Mouse (Mus musculus) heart, postnatal 25 days (tissue): ENCODE results near the gene Gpx7. TPM values are rescaled to one million over a fixed set of nuclear protein-coding genes. Genes with fewer than 3 reads are reported as not detected.

Experiments
- DNase-seq: peaks from one replicate; pipeline ENCODE4 v3.0.0; 2022; ENCODE audit warnings: low spot score
- intact Hi-C: fragments of 180-260 bp; cut with DNase I; formaldehyde crosslinking; loops from one replicate; pipeline ENCODE4 v1.15.1; 2025
- total RNA-seq, 2 experiments: library from RNA; stranded (reverse); gene quantifications; 2 replicates each; pipeline ENCODE4 v1.2.3; 2021

Gpx7 gene
- total RNA-seq, 2 experiments from 2014 or later = 9.0 to 11.1 TPM

DNA sequence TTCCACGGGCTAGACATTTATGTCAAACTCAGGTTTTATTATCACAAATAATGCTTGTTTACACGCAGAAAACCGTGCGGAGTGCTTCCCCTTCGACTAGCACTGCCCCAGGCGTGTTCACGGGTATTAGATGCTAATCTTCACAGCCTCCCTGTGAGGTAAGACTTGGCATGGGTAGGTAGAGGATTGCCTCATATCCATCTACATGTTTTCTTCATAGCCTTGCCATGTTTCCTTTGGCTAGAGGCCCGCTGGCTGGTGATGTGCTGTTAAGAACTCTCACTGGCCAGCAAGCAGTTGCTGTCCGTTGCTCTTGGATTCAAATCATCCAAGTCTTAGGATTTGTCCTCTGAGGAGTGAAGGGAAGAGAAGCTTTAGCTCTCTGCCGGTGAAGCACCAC, 6.4 kb downstream of the Gpx7 start:
- DNase-seq = no peak
- intact Hi-C loops = no loop called here

DNA sequence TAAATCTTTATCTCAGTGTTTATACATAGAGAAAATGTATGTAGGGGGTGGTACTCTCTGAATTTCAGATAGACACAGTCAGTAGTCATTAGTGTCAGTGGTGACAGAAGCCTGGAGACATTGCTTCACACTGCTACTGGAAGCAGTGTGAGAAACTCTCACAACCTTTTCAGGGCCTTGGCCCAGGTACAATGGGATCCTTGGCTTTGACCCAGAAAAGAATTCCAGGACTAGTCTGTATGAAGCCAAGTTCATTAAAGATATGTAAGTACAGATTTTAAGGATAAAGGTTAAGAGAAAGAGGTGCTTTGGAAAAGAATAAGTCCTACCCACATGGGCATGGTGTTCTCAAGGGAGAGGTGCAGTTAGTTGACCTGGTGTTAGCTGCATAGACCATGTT, 12.5 kb downstream of the Gpx7 start:
- no peak for DNase-seq
- intact Hi-C loops = no loop called here

DNA sequence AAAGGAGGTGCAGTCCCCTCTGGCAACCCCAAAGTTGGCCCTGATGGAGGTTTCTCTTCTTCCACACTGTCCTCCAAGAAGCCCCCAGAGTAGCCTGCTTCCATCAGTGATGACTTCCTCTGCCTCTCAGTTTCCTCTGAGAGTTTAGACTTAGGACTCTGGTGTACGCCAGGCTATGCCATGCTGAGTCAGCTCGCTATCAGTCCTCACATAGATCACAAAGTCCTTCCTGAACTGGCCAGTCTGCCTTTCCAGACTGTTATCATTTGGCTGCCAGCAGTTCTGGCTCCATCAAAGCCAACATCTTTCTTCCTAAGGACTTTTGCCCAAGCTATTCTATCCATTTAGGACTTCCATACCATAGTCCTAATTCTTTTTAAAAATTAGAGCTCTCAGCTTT, 14.2 kb downstream of the Gpx7 start:
- no peak for DNase-seq
- intact Hi-C loops = no loop called here

DNA sequence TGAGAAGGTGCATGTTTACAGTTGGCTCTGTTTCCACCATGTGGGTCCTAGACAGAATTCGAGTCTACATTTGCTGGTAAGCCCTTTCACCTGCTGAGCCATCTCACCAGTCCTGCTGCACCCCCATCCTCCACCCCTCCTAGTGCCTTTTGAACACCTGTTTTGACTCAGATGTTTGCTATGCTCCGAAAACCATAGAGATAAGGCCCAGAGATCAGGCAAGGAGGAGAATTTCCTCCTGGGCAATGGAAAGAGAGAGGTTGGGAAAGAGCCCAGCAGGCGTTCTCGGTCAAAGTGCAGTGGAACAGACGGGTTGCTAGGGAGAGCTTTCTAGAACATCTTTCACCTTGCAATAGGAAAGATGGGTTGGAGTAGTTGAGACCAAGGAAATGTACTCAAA, 15.6 kb downstream of the Gpx7 start:
- intact Hi-C loops = no loop called here
- no peak for DNase-seq

DNA sequence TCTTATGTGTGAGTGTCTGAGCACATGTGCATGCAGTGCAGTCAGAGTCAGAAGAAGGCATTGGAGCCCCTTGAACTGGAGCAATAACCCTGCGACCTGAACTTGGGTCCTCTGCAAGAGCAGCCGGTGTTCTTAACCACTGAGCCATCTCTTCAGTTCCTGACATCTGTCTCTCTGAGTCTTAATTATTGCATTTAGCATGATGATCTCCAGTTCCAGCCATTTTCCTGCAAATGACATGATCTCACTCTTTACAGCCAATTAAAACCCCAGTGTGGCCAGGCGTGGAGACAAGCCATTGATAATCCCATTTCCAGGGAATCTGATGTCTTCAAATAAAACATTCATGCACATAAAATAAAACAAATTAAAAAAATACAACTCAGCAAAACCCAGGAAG, 18.0 kb downstream of the Gpx7 start:
- DNase-seq = no peak
- intact Hi-C loops = loop anchor here (2.0 to 5.0 kb wide), 2 partner anchors 18 to 41 kb away; partner anchors contain the start of gene Gpx7

DNA sequence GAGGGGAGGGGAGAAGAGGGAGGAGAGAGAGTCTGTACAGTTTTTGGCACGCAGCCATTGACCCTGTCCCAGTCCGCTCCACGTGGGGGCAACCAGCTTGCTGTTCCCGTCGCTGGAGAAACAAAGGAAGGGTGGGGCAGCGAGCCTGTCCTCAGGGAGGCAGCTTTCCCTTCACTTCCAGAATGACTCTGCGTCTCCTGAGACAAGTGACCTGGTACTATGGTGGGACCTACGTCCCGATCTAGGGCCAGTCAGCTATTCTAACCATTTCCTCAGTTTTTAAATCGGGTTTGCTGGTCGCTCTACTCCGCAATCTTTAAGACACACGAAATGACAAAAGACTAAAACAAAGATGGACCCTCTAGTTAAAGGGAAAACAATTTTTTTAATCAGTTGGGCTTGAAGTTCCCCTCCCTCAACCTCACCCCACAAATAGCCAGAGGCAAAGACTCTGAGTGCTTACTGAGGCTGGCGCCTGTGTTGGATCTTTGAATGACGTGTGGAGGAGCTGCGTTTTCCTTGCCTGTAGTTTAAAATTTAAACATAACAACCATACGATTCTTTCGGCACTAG, 19.0 kb downstream of the Gpx7 start:
- peak; percentile 71 for DNase-seq
- intact Hi-C loops = loop anchor here (2.0 to 5.0 kb wide), 3 partner anchors 19 to 71 kb away; partner anchors contain the start of genes Gpx7 and Tut4

DNA sequence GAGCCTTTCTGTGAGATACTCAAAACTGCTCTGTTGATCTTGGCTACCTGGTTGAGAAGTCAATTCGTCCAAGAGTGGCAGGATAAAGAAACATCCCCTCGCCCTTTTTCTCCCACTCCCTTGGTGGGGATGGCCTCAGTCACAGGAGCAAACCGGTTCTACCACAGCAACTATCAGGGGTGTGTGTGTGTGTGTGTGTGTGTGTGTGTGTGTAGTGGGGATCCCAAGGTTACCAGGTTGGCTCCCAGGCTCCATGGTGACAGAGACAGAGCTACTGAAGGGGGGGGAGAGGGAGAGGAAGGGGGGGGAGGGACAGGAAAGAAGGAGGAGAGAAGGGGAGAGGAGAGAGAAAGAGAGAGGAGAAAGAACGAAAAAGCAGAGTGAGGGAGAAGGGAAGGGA, 19.7 kb downstream of the Gpx7 start:
- intact Hi-C loops = loop anchor here (2.0 to 5.0 kb wide), 2 partner anchors 40 to 72 kb away; partner anchors contain the start of gene Tut4

DNA sequence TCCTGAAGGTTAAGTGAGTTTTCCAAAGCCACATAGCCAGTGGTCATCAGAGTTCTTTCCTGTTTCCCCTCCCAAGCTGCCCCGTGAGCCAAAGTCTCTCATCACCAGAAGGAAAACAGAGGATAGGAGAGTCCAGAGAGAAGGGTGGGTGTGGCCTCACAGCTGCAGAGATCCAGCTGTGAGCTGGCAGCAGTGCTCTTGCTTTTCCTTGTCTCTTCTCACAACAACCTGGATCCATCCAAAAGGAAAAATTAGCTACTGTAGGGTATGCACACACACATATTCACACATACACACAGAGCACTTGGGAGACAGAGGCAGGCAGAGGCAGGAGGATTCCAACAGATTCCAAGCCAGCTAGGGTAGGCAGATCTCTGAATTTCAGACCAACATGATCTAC, 20.7 kb downstream of the Gpx7 start:
- intact Hi-C loops = loop anchor here (2.0 to 5.0 kb wide), 2 partner anchors 39 to 73 kb away; partner anchors contain the start of gene Tut4
- DNase-seq = no peak

More for the DNA sequence above, 19.7 kb downstream of the Gpx7 start:
- DNase-seq = no peak

DNA sequence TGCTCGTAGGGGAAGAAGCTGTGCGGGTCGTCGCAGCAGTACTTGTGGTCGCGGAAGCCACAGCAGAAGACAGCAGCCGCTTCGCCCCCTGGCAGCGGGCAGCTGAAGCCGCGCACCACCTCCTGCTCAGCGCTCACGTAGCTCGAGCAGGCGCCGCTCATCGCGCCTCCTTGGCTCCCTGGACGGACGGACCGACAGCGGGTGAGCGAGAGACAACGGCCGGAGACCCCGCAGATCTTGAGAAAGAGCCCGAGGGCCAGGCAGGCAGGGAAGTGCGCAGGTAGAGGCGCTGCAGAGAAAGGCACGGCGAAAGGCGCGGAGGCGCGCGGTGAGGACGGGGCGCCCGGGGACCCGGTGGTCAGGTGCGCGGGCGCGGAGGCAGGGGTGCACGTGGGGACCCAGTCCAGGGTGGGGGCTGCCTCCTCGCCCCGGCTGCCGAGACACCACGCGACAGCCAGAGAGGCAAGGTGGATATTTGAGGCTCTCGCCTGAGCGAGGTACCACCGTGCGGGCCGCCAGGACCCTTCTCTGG, 23.5 kb downstream of the Gpx7 start, which contains the start of gene Shisal2a:
Shisal2a (minus strand) TSS at position 167 of the 532 bp plus-strand sequence.
- DNase-seq = no peak
- intact Hi-C loops = no loop called here

DNA sequence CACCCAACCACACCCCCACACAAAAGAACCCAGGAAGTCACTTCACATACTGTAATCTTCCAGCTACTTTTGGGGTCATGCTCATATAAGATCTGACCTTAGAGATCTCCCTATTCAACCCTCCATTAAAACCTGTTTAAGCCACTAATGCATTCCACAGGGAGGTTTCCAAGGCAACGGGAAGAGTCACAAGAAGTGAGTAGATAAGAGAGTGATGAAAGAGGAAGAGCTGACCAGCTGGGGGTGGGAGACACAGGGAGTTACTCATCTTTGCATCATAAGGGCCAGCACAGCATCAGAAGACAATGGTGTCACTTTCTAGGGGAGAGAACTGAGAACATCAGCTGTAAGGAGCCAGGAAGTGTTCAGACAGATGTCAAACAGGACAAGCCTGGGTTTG, 26.6 kb downstream of the Gpx7 start:
- intact Hi-C loops = no loop called here
- no peak for DNase-seq

DNA sequence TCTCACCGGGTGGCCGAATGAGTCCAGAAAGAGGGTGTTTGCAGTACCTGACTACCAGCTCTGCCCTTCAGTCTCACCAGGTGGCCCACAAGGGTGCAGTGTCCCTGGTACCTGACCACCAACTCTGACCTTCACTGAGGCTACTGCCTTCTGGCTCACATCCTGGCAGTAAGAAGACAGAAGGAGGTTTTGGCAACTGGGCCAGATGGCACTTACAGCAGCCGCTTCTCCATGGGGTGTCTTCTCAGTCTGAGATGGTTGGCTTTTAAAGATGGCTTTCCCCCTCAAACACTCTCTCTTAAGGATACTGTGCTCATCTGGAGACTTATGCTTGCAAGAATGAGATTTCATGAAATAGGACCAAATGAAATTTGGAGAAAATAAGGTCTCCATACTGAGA, 27.3 kb downstream of the Gpx7 start:
- DNase-seq = no peak
- intact Hi-C loops = no loop called here

DNA sequence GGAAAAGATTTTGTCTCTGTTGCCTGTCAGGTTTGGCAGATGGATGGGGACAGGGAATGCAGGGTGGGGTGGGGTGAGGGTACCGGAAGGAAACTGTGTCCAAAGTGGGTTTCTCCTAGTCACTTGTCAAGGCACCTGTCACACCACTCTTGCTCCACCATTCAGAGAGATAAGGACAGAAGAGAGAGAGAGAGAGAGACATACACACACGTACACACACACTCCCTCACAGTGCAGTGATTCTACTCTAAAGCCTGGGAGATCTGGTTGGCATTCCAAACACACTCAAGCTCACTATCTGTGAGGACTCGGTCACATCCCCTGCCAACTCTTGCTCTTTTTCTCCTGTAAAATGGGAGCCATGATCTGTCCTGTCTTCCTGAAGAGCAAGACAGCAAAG, 34.6 kb downstream of the Gpx7 start:
- intact Hi-C loops = no loop called here
- no peak for DNase-seq

DNA sequence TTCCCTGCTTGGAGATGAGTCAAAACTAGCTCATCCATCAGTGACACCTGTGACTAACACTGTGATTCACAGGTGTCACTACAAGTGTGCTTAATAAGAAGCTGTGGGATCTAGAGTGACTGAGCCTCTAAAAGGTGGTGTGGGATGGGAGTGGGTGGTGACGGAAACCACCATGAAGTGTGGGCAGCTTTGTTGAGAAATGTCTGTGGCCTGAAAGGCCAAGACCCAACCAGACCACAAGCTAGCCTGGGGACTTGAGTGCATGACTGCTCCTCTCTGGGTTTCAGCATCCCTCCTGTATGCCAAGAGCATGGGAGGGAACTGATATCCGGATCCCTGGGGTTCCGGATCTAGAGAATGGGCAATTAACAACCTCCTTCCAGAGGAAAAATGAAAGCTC, 35.3 kb downstream of the Gpx7 start:
- intact Hi-C loops = no loop called here
- DNase-seq = no peak

DNA sequence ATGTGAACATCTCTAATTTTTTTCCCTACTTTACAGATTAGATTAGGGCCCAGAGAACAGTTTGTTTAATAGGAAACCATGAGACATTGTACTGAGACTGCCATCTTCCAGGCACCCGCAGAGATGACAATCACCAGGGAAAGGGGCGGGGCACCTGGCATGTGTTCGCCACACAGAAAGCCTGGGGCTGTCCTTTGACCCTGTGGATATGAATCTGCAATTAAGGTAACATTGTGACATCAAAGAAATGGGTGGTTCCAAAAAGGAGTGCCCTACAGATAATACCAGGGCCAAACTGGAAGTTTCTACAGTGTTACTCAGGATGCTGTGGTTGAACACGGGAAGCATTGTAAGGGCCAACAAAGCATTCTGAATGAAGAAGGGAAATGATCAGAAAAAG, 36.4 kb downstream of the Gpx7 start:
- DNase-seq = no peak
- intact Hi-C loops = no loop called here

DNA sequence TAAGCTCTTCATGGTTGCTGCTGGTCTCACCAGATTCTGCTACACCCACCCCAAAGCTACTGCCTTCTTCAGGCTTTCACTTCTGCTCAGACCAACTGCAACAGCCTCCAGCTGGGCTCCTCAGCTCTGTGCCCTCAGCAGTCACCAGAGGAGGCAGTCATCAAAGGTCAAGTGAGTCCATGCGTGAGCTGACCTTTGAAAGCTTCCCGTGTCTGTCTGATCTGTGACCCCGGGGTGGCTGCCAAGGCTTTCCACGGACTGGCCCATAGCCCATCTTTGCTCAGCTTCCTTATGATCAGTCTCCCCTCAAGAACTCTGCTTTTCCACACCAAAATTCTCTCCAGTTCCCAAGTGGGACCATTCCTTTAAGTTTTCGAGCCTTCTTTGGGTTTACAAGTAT, 37.5 kb downstream of the Gpx7 start:
- DNase-seq = no peak
- intact Hi-C loops = no loop called here

DNA sequence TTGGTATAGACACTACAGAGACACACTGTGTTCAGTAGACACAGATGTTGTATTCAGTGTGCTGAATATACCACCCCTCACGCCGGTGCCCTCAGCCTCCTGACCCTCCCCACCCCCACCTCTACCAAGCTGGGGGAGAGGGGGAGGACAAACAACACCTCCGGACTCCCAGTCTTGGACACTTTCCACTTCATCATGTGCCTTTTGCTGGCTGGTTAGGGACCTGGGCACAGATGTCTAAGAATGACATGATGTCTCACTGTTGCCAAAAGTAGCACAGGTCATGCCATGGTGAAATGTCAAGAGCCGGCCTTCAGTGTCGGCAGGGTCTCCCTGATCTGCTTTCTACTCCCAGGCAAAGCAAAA, 42.7 kb downstream of the Gpx7 start:
- no peak for DNase-seq
- intact Hi-C loops = loop anchor here (2.0 kb wide), 1 partner anchor 15 kb away; no protein-coding TSS in a partner anchor

DNA sequence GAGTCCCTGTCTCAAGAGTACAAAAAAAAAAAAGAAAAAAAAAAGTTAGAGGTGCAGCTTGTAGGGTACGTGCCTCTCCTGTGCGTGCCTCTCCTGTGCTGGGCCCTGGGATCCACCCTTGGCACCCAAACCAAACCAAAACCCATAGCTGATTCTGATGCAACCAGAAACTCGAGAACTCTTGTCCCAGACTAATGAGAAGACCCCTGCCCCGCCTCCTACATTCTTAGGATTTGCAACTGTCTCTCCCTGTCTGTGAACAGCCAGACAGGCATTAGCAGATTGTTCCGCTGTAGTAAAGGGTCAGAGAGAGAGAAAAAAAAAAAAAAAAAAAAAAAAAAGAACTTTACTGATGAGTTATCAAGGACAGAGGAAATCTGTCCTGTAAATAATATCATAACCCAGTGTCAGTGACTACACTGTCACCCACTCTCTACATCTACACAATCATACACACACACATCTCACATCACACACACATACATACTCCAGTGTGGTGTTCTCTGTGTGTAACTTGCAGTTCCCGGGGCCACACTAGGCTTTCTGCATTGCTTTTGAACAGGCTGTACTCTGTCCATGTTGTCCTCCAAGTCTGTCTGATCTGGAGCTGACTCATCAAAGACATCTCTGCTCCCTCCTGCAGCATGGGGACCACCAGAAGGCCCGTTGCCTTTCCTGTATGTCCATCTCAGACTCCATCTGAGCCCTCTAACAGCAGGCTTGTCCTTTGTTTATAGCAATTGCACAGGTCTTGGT, 43.2 kb downstream of the Gpx7 start:
- intact Hi-C loops = loop anchor here (2.0 kb wide), 1 partner anchor 15 kb away; no protein-coding TSS in a partner anchor
- DNase-seq = no peak

DNA sequence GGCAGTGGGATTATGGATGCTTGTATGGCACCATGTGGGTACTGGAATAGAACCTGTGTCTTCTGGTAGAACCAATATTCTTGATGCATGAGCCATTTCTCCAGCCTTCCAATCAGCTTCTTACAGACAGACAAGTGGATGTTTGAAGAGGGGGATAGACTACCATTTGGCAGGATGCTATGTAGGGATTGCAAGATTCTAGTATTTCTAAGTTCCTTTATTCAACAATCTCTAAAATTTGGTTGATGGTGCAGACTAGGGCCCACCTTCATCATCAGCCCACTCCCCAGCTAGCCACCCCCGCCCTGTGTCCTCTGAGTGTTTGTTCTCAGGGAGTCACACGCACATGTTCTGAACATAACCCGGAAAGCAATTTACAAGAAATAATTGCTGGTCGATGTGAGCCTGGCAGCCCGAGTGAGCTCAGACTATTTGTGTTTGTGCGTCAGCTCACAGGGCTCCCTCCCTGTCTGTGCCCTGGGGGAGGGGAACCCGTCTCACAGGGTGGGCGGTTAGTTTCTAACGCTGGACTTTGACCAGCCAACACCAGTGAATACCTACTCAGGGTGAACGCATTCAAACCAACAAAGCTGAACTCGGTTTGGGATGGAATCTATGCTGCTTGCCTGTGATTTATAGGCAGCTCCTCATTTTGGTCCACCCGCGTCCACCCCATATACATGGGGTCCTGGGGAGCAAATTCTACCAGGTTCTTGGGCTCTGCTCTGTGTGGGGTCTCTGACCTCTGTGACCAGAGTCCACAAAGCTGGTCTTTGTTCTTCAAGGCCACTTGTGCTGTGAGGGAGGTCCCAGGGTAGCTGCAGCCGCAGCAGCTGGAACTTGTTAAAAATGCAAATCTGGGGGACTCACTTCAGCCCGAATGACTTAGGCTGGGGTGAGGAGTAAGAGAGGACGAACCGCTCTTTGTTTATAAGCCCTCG, 44.2 kb downstream of the Gpx7 start:
- DNase-seq = no peak
- intact Hi-C loops = no loop called here

DNA sequence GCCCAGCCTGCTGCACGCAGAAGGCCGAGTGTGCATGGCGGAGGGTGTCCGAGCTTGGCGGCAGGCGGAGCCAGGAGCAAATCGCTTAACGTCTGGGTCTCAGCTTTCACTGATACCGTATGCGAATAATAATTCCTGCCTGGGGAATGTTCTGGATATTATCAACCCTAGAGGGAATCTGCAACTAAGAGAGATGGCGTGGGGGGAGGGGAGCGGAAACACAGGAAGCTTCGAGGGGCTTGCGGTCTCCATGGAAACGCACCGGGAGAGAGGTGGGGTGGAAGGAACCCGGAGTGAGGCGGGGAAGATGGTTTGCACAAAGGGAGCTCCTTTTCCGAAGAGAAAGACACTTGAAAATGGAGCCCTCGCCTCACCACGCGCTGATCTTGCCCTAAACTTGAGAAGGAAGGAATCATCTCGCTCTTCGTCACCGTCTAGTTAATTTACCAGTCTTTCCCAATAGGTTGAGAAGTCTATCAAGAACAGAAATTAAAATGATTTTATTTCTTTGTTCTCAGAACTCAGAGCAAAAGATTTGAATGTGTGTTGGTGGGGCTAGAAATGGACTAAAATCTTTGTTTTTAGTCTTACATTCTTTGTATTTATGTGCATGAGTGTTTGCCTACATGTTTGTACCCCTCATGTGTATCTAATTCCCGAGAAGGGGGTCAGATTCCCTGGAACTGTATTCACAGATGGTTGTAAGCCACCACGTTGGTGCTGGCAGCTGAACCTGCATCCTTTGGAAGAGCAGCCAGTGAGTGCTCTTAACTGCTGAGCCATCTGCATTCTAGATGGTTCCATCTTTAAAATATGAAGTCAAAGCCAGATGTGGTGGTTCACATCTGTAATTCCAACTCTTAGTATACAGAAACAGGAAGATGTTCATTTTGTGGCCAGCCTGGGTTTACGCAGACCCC, 46.4 kb downstream of the Gpx7 start:
- no peak for DNase-seq
- intact Hi-C loops = no loop called here
